Mouse (Mus musculus) G1E (cell line): ENCODE measurements around the gene Serinc2.

ENCODE experiments used
- CTCF ChIP-seq: IDR thresholded peaks from 2 replicates; pipeline ENCODE4 v1.5.1; 2012; ENCODE audit warnings: low read depth, low read length, inconsistent platforms, mixed read lengths
- GATA1 ChIP-seq: IDR thresholded peaks from 2 replicates; pipeline ENCODE4 v1.6.1; 2012; ENCODE audit warnings: borderline replicate concordance, low read length, inconsistent platforms, mixed read lengths
- POLR2AphosphoS5 ChIP-seq: IDR thresholded peaks from 2 replicates; pipeline ENCODE4 v1.6.1; 2012; ENCODE audit warnings: low read depth, low read length, inconsistent platforms; ENCODE audit not compliant: insufficient replicate concordance

DNA sequence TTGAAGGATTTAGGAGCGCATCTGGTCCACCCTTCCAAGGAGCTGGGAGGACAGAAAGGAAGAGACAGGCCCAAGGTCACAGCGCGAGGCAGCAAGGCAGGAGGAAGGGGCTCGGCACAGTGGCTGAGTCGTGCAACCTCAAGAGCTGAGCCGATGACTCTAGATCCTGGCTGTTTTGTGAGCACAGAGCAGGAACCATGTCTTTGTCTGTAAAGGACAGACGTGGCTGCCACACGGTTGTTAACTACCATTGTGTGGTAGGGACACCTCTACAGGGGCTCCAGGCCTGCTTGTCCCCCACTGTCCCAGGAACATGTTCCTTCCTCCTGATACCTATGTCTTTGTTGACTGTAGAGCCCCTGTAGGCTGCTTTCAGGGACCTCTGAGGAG lies 20.6 kb upstream of the Serinc2 start:
- TF ChIP-seq GATA1 (no peak), CTCF (no peak), POLR2AphosphoS5 (no peak)
